Comparison of ENCODE assay signal across 16 mouse cellular contexts in the genomic region with DNA sequence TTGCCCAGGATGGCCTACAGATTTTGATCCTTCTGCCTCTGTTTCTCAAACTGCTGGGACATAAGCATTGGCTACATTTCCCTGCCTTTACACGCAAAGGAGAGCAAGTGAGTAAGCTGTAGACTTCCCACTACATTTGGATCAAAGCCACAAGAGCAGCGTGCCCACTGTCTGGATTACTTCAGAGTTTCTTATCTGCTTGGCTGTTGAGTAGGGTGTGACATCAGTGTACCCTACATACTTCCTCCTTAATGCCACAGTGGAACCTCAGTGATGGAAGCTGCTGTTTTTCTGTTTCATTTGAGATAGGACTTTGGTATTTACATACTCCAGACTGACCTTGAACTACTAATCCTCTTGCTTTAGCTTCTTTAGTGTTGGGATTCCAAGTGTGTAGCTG. TPM values are rescaled to one million over a fixed set of nuclear protein-coding genes. Genes with fewer than 3 reads are reported as not detected.
A peak's percentile ranks its signal among the peaks of the same experiment; 100 is the strongest.
DNase-seq lines count a peak whose midpoint lies in the region; ATAC-seq and TF ChIP-seq lines count a peak whose summit lies in the region.
"Had no signal": no experiment of that assay in that cellular context is flagged by ENCODE, and none has a peak within 500 bp of the region (broad histone marks: within the 10 kb centered on the region; RNA-seq: fewer than 3 reads in every experiment).

No protein-coding gene starts in this region.

- intact Hi-C loops in heart, postnatal 36 days (cut with DNase I): no loop called here

- peak; percentile 33 for ATAC-seq in heart, embryonic 11.5 days (replicated peaks; ENCODE audit: insufficient number of reproducible peaks, low FRiP score, low TSS enrichment)
- ATAC-seq in heart, embryonic 16.5 days (replicated peaks; ENCODE audit: extremely low read depth, insufficient read depth, low FRiP score): peak; percentile 42; the same call in 1 of the 2 replicates
- ATAC-seq in liver, embryonic 14.5 days (ENCODE audit: insufficient read depth): peak; percentile 56

- no peak for DNase-seq in heart, postnatal 36 days
- peak; percentile 88 for DNase-seq in 416B (ENCODE audit: low read depth)
- DNase-seq in liver, embryonic 14.5 days (ENCODE audit: low read depth in 3 of 3, low spot score in 3 of 3): no peak
- DNase-seq in adrenal gland, postnatal 36 days: no peak
- no peak for DNase-seq in hindbrain, embryonic 10.5 days (ENCODE audit: low spot score)
- no peak for DNase-seq in adrenal gland, postnatal 25 days
- DNase-seq: adrenal gland, postnatal 10 days; B cell, adult 2 months; cerebellum, postnatal 25 days; kidney, adult 2 months; thymus, postnatal 4 days had no signal

- H3K4me3 ChIP-seq in heart, embryonic 11.5 days (ENCODE audit: low read depth, low read length): peak overlapping the region; percentile 17; the same call in 1 of the 2 replicates
- H3K4me3 ChIP-seq in heart, embryonic 16.5 days (ENCODE audit: low read length): peak overlapping the region; percentile 46
- no peak overlapping the region for H3K4me3 ChIP-seq in liver, embryonic 14.5 days (ENCODE audit: insufficient read depth in 1 of 2, low read depth in 2 of 2, low read length in 2 of 2)
- no peak overlapping the region for H3K4me3 ChIP-seq in hindbrain, embryonic 10.5 days
- H3K4me3 ChIP-seq: embryonic facial prominence, embryonic 13.5 days; layer of hippocampus, adult 2 months had no signal

- no peak for TF ChIP-seq CTCF in liver, embryonic 14.5 days (IDR thresholded peaks at IDR 0.05; ENCODE audit: low read depth)

- no peaks in the 10 kb centered on the region for H3K9me3 ChIP-seq in heart, embryonic 11.5 days (replicated peaks; ENCODE audit: control insufficient read depth, low read length)
- no peaks in the 10 kb centered on the region for H3K9me3 ChIP-seq in heart, embryonic 16.5 days (replicated peaks; ENCODE audit: control insufficient read depth, low read length)
- no peaks in the 10 kb centered on the region for H3K9me3 ChIP-seq in liver, embryonic 14.5 days (ENCODE audit: control insufficient read depth, low read length)
- no peaks in the 10 kb centered on the region for H3K9me3 ChIP-seq in hindbrain, embryonic 10.5 days
- H3K9me3 ChIP-seq: embryonic facial prominence, embryonic 13.5 days had no signal

- WGBS in heart, embryonic 11.5 days (ENCODE audit: insufficient replicate concordance): 24% methylated on average over 2 of the region's 2 CpGs
- 21% methylated on average over 2 of the region's 2 CpGs for WGBS in heart, embryonic 16.5 days
- 17% methylated on average over 2 of the region's 2 CpGs for WGBS in liver, embryonic 14.5 days (ENCODE audit: insufficient replicate concordance)
- 90% methylated on average over 2 of the region's 2 CpGs for WGBS in hindbrain, embryonic 10.5 days

- 0 out of 2 replicates have a peak, but pooled peaks cover 6% of the 10 kb centered on the region for H3K36me3 ChIP-seq in heart, embryonic 11.5 days (ENCODE audit: control insufficient read depth, insufficient read depth, low read length)
- H3K36me3 ChIP-seq in heart, embryonic 16.5 days (ENCODE audit: control insufficient read depth, insufficient read depth): peaks cover 12% of the 10 kb centered on the region
- no peaks in the 10 kb centered on the region for H3K36me3 ChIP-seq in liver, embryonic 14.5 days (replicated peaks; ENCODE audit: control insufficient read depth, insufficient read depth, low read depth)
- peaks cover 72% of the 10 kb centered on the region for H3K36me3 ChIP-seq in hindbrain, embryonic 10.5 days

- peak overlapping the region; percentile 36; the same call in 1 of the 2 replicates for H3K9ac ChIP-seq in heart, embryonic 11.5 days (ENCODE audit: low read depth, low read length)
- peak overlapping the region; percentile 71 for H3K9ac ChIP-seq in heart, embryonic 16.5 days (ENCODE audit: low read length)
- H3K9ac ChIP-seq in liver, embryonic 14.5 days (replicated peaks): no peak overlapping the region
- H3K9ac ChIP-seq: embryonic facial prominence, embryonic 13.5 days had no signal

- H3K27ac ChIP-seq in heart, embryonic 11.5 days (ENCODE audit: low read depth, low read length): peak overlapping the region; percentile 95
- H3K27ac ChIP-seq in heart, embryonic 16.5 days (ENCODE audit: low read length): peak overlapping the region; percentile 97
- no peak overlapping the region for H3K27ac ChIP-seq in liver, embryonic 14.5 days
- no peak overlapping the region for H3K27ac ChIP-seq in hindbrain, embryonic 10.5 days
- H3K27ac ChIP-seq: embryonic facial prominence, embryonic 13.5 days; layer of hippocampus, adult 2 months; macrophage had no signal

- no peaks in the 10 kb centered on the region for H3K27me3 ChIP-seq in heart, embryonic 11.5 days (ENCODE audit: control insufficient read depth, insufficient read depth, low read length)
- H3K27me3 ChIP-seq in heart, embryonic 16.5 days (ENCODE audit: control insufficient read depth, insufficient read depth, low read length): no peaks in the 10 kb centered on the region
- H3K27me3 ChIP-seq in liver, embryonic 14.5 days (ENCODE audit: control insufficient read depth, insufficient read depth, low read length): no peaks in the 10 kb centered on the region
- no peaks in the 10 kb centered on the region for H3K27me3 ChIP-seq in hindbrain, embryonic 10.5 days (ENCODE audit: insufficient read depth, poor library complexity, severe bottlenecking)
- H3K27me3 ChIP-seq: embryonic facial prominence, embryonic 13.5 days had no signal

- peaks cover 37% of the 10 kb centered on the region for H3K4me1 ChIP-seq in heart, embryonic 11.5 days (ENCODE audit: control insufficient read depth, insufficient read depth, low read length)
- H3K4me1 ChIP-seq in heart, embryonic 16.5 days (ENCODE audit: control insufficient read depth, insufficient read depth, low read length): peaks cover 38% of the 10 kb centered on the region
- H3K4me1 ChIP-seq in liver, embryonic 14.5 days (replicated peaks; ENCODE audit: control insufficient read depth in 2 of 2, insufficient read depth in 2 of 2, low read length in 1 of 2): peaks cover 2 to 21% of the 10 kb centered on the region in 2 experiments; a peak in 3 of 4 replicates
- no peaks in the 10 kb centered on the region for H3K4me1 ChIP-seq in hindbrain, embryonic 10.5 days (replicated peaks)
- H3K4me1 ChIP-seq: embryonic facial prominence, embryonic 13.5 days had no signal

- H3K4me2 ChIP-seq in heart, embryonic 11.5 days: no peak overlapping the region; the same call in 1 of the 2 replicates
- H3K4me2 ChIP-seq in heart, embryonic 16.5 days (ENCODE audit: low read depth, low read length): peak overlapping the region; percentile 59
- no peak overlapping the region for H3K4me2 ChIP-seq in liver, embryonic 14.5 days (ENCODE audit: low read depth)
- H3K4me2 ChIP-seq: embryonic facial prominence, embryonic 13.5 days had no signal

- TF ChIP-seq EP300 in liver, embryonic 14.5 days (IDR thresholded peaks at IDR 0.05; ENCODE audit: low read depth): no peak

RNA-seq across cellular contexts. Expression of a gene that starts 20.2 kb away (rescaled TPM):
- polyA plus RNA-seq in heart, embryonic 11.5 days (2014; fragmentation: Nextera tagmentation; extraction: Ambion mirVana): 67.4 and 71.0 TPM in 2 replicates
- total RNA-seq in heart, postnatal 36 days (2021): 10 to 100 TPM; 34.7 to 36.0 TPM
- 43.1 and 44.5 TPM in 2 replicates for polyA plus RNA-seq in heart, embryonic 16.5 days (2015; fragmentation: Nextera tagmentation; extraction: Ambion mirVana)
- 11.3 and 11.7 TPM in 2 replicates for polyA plus RNA-seq in liver, embryonic 14.5 days (2012; rRNA removed)
- 16.9 and 20.5 TPM in 2 replicates for polyA plus RNA-seq in liver, embryonic 14.5 days (2014; fragmentation: Nextera tagmentation; extraction: Ambion mirVana)
- total RNA-seq in adrenal gland, postnatal 36 days (2021): 10 to 100 TPM; 49.5 to 63.8 TPM
- polyA plus RNA-seq in hindbrain, embryonic 10.5 days (2016; fragmentation: Nextera tagmentation; extraction: Ambion mirVana): 64.3 and 70.0 TPM in 2 replicates
- total RNA-seq in adrenal gland, postnatal 25 days (2021): 53.2 and 56.1 TPM in 2 replicates

RNA-seq across cellular contexts. Expression of a gene that starts 20.2 kb away (rescaled TPM):
- 21.4 and 24.6 TPM in 2 replicates for polyA plus RNA-seq in heart, embryonic 11.5 days (2014; fragmentation: Nextera tagmentation; extraction: Ambion mirVana)
- total RNA-seq in heart, postnatal 36 days (2021): 10 to 100 TPM; 11.6 to 13.8 TPM
- 40.4 and 41.9 TPM in 2 replicates for polyA plus RNA-seq in heart, embryonic 16.5 days (2015; fragmentation: Nextera tagmentation; extraction: Ambion mirVana)
- polyA plus RNA-seq in liver, embryonic 14.5 days (2012; rRNA removed): 3.7 and 4.0 TPM in 2 replicates
- polyA plus RNA-seq in liver, embryonic 14.5 days (2014; fragmentation: Nextera tagmentation; extraction: Ambion mirVana): 6.9 and 7.9 TPM in 2 replicates
- 10 to 100 TPM; 19.0 to 25.5 TPM for total RNA-seq in adrenal gland, postnatal 36 days (2021)
- 16.4 and 18.3 TPM in 2 replicates for polyA plus RNA-seq in hindbrain, embryonic 10.5 days (2016; fragmentation: Nextera tagmentation; extraction: Ambion mirVana)
- 18.5 and 19.7 TPM in 2 replicates for total RNA-seq in adrenal gland, postnatal 25 days (2021)

RNA-seq across cellular contexts. Expression of a gene that starts 25.8 kb away (rescaled TPM):
- polyA plus RNA-seq in heart, embryonic 11.5 days (2014; fragmentation: Nextera tagmentation; extraction: Ambion mirVana): 40.6 and 68.0 TPM in 2 replicates
- 10 to 100 TPM; 26.8 to 30.9 TPM for total RNA-seq in heart, postnatal 36 days (2021)
- polyA plus RNA-seq in heart, embryonic 16.5 days (2015; fragmentation: Nextera tagmentation; extraction: Ambion mirVana): 79.0 and 87.5 TPM in 2 replicates
- 21.9 and 23.5 TPM in 2 replicates for polyA plus RNA-seq in liver, embryonic 14.5 days (2012; rRNA removed)
- 18.2 and 21.4 TPM in 2 replicates for polyA plus RNA-seq in liver, embryonic 14.5 days (2014; fragmentation: Nextera tagmentation; extraction: Ambion mirVana)
- 10 to 100 TPM; 16.9 to 17.3 TPM for total RNA-seq in adrenal gland, postnatal 36 days (2021)
- polyA plus RNA-seq in hindbrain, embryonic 10.5 days (2016; fragmentation: Nextera tagmentation; extraction: Ambion mirVana): 79.8 and 98.4 TPM in 2 replicates
- total RNA-seq in adrenal gland, postnatal 25 days (2021): 16.6 and 17.6 TPM in 2 replicates

RNA-seq across cellular contexts. Expression of a gene that starts 54.9 kb away (rescaled TPM):
- polyA plus RNA-seq in heart, embryonic 11.5 days (2014; fragmentation: Nextera tagmentation; extraction: Ambion mirVana): 1,202 and 1,222 TPM in 2 replicates
- 1,000 to 10,000 TPM; 1,629 to 1,738 TPM for total RNA-seq in heart, postnatal 36 days (2021)
- polyA plus RNA-seq in heart, embryonic 16.5 days (2015; fragmentation: Nextera tagmentation; extraction: Ambion mirVana): 1,647 and 1,675 TPM in 2 replicates
- polyA plus RNA-seq in liver, embryonic 14.5 days (2012; rRNA removed): 32.6 and 58.5 TPM in 2 replicates
- 419 and 440 TPM in 2 replicates for polyA plus RNA-seq in liver, embryonic 14.5 days (2014; fragmentation: Nextera tagmentation; extraction: Ambion mirVana)
- total RNA-seq in adrenal gland, postnatal 36 days (2021): 100 to 1,000 TPM; 502 to 538 TPM
- 765 and 766 TPM in 2 replicates for polyA plus RNA-seq in hindbrain, embryonic 10.5 days (2016; fragmentation: Nextera tagmentation; extraction: Ambion mirVana)
- total RNA-seq in adrenal gland, postnatal 25 days (2021): 407 and 491 TPM in 2 replicates

Comparison
In these comparisons a context has a peak if more than half of its experiments do, and no peak if none do; other contexts are left out.
1. H3K27ac ChIP-seq: peak in heart, embryonic 11.5 days (single experiment) and heart, embryonic 16.5 days (single experiment); none in liver, embryonic 14.5 days (single experiment) and hindbrain, embryonic 10.5 days (single experiment).
2. H3K4me3 ChIP-seq: peak in heart, embryonic 11.5 days (single experiment) and heart, embryonic 16.5 days (single experiment); none in liver, embryonic 14.5 days (0 of 2) and hindbrain, embryonic 10.5 days (single experiment).
3. Peak in every context shown above with its lines, with median percentiles within 50 percentile points of each other: ATAC-seq.